Mouse (Mus musculus) forebrain, postnatal 0 days (tissue): ENCODE results near the gene Caprin1. TPM values are rescaled to one million over a fixed set of nuclear protein-coding genes. Genes with fewer than 3 reads are reported as not detected.

ENCODE experiments used
- ATAC-seq: fragments of 200-750 bp; cut with Nextera tagmentation; 2 replicates; pipeline ENCODE4 v1.8.0; 2017; ENCODE audit warnings: mild to moderate bottlenecking, moderate library complexity
- DNase-seq: peaks from one replicate; pipeline ENCODE4 v3.0.0-alpha.2; 2015
- H3K27ac ChIP-seq: fragments of 300-500 bp; sonication (generic); 2 replicates; pipeline ENCODE4 v1.5.1; 2014; ENCODE audit warnings: low read depth, mild to moderate bottlenecking, antibody characterized with exemption, low read length, moderate library complexity, mixed read lengths
- H3K27me3 ChIP-seq: fragments of 300-500 bp; sonication (generic); 2 replicates; pipeline ENCODE4 v1.6.1; 2014; ENCODE audit warnings: mild to moderate bottlenecking, low read length, mixed read lengths; ENCODE audit not compliant: insufficient read depth
- H3K36me3 ChIP-seq: fragments of 300-500 bp; sonication (generic); 2 replicates; pipeline ENCODE4 v1.6.1; 2014; ENCODE audit warnings: mild to moderate bottlenecking, moderate library complexity; ENCODE audit not compliant: insufficient read depth
- H3K4me1 ChIP-seq: fragments of 300-500 bp; sonication (generic); 2 replicates; pipeline ENCODE4 v1.6.1; 2014; ENCODE audit warnings: antibody characterized with exemption; ENCODE audit not compliant: insufficient read depth
- H3K4me2 ChIP-seq: fragments of 300-500 bp; sonication (generic); 2 replicates; pipeline ENCODE4 v1.6.1; 2014; ENCODE audit warnings: low read depth, mild to moderate bottlenecking, moderate library complexity
- H3K4me3 ChIP-seq: fragments of 300-500 bp; sonication (generic); 2 replicates; pipeline ENCODE4 v1.5.1; 2014; ENCODE audit warnings: low read depth, low read length, mixed read lengths
- H3K9ac ChIP-seq: fragments of 300-500 bp; sonication (generic); 2 replicates; pipeline ENCODE4 v1.6.1; 2014; ENCODE audit warnings: mild to moderate bottlenecking
- H3K9me3 ChIP-seq: fragments of 300-500 bp; sonication (generic); 2 replicates; pipeline ENCODE4 v1.6.1; 2016; ENCODE audit warnings: low read length
- CTCF ChIP-seq: sonication (generic); IDR thresholded peaks from 2 replicates; pipeline ENCODE4 v1.5.1; 2016; ENCODE audit warnings: antibody characterized with exemption, control low read depth, low read depth
- WGBS: fragments of 180-500 bp; shearing (Covaris S2); extraction: QIAGEN DNeasy Blood & Tissue Kit; methylation state at CpG from one replicate; pipeline ENCODE4 v1.1.7; 2014; 5-methylcytosine and 5-hydroxymethylcytosine counted together
- polyA plus RNA-seq: library from polyadenylated mRNA; unstranded; fragments of >200 nt; fragmentation: Nextera tagmentation; extraction: Ambion mirVana; gene quantifications from 2 replicates; pipeline ENCODE4 v1.2.1, GENCODE M21; 2015
- total RNA-seq: library from RNA; depleted of rRNA; stranded (reverse); fragments of >200 nt; gene quantifications from 2 replicates; pipeline ENCODE4 v1.2.3, GENCODE M21; 2014

The Caprin1 gene
- total and polyA plus RNA-seq, 2 experiments from 2014 or later: 253 to 369 TPM

DNA sequence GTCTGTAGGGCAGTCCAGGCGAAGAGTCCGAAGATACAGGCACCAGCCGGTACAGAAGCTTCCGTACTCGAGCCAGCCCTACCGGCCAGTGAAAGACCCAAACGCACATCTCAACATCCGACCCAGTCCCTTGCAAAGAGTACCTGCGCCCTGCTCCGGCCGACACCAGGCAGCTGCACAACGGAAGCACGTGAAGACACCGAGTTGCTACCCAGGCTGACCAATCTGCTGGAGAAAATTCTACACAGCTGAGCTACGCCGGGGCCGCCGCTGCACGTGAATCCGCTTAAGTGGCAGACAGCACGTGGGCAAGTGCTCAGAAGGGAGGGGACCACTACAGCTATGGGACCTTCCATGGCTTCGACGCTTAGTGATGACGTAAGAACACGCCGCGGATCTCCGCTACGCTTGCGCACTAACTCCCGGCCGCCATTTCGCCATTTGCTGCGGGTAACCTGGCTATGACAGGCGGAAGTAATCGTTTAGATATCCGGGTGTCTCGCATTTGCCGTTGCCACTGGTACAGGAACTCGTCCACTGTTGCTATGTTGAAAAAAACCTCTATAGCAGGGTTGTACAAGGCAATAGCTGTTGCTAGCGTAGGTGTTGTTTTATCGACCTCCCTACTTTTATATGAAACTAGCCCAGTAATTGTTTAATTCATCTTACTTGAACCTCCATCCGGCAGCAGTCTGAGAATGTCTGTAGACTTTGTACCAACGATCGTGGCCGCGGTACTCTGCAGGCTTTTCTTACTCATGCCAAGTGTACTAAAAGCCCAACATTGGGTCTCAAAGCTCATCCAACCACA is 36.3 kb downstream of the Caprin1 start, which contains the start of gene Nat10:
TSS of gene Nat10 (minus strand) at position 365 of the 811 bp plus-strand sequence.
- Histone ChIP-seq H3K27ac (peak within 1 kb of the TSS; percentile 82), H3K4me3 (peak within 1 kb of the TSS; percentile 66), H3K4me2 (peak within 1 kb of the TSS; percentile 67), H3K4me1 (0 out of 2 replicates have a peak, but pooled peaks cover 8% of the 10 kb centered on the region), H3K27me3 (no peaks in the 10 kb centered on the region), H3K36me3 (peaks cover 9% of the 10 kb centered on the region), H3K9ac (peak within 1 kb of the TSS; percentile 71), H3K9me3 (no peaks in the 10 kb centered on the region)
- peak; percentile 6; the same call in 1 of the 2 replicates for TF ChIP-seq CTCF
- peak; percentile 100 for DNase-seq
- ATAC-seq: peak; percentile 97
- WGBS: under 1% methylated on average over 47 of the region's 47 CpGs

DNA sequence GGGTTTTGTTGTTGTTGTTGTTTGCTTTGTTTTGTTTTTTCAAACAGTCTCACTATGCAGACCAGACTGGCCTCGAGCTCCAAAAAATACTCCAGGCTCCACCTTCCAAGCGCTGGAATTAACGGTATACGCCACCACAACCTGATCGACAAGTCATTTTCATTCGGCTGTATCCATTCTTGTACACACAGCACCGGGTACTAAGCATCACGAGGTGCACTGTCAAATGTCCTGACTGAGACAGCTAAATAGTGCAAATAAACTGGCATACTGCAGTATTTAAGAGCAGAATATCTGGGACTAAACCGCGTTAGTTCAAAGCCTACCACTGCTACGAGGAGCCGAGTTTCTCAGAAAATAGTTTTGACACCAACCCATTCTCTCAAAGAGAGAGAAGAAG is 37.0 kb downstream of the Caprin1 start:
- Histone ChIP-seq H3K9ac (peak overlapping the region; percentile 71), H3K36me3 (peaks cover 9% of the 10 kb centered on the region; the same call in 1 of the 2 replicates), H3K4me3 (peak overlapping the region; percentile 66), H3K4me1 (0 out of 2 replicates have a peak, but pooled peaks cover 8% of the 10 kb centered on the region), H3K4me2 (peak overlapping the region; percentile 67), H3K9me3 (no peaks in the 10 kb centered on the region), H3K27ac (peak overlapping the region; percentile 82), H3K27me3 (no peaks in the 10 kb centered on the region)
- under 1% methylated on average over 12 of the region's 12 CpGs for WGBS
- TF ChIP-seq CTCF: no peak
- no peak for DNase-seq
- ATAC-seq: peak; percentile 19

DNA sequence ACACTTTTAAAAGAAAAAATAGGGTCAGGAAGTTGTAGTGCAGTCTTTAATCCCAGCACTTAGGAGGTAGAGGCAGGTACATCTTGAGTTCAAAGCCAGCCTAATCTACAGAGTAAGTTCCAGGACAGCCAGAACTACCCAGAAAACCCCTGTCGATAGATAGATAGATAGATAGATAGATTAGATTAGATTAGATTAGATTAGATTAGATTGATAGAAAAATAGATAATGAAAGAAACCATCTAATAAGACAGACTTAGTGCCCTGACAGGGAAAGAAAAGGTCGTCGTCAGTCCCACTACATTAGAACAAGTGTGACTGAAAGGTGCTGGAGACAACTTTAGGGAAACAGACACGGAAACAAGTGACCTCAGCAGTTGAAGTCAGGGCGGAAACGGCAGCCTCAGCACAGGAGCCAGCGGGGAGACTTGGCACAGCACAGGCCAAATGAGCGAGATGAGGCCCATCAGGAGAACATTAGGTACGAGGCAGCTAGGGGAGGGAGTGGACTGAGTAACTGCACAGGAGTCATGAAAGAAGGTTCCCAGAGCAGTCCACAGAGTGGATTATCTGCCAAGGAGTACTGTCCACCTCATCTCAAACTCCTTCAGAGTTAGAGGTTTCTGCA is 41.9 kb downstream of the Caprin1 start:
- WGBS: 90% methylated on average over 9 of the region's 9 CpGs
- no peak overlapping the region for H3K9ac ChIP-seq

DNA sequence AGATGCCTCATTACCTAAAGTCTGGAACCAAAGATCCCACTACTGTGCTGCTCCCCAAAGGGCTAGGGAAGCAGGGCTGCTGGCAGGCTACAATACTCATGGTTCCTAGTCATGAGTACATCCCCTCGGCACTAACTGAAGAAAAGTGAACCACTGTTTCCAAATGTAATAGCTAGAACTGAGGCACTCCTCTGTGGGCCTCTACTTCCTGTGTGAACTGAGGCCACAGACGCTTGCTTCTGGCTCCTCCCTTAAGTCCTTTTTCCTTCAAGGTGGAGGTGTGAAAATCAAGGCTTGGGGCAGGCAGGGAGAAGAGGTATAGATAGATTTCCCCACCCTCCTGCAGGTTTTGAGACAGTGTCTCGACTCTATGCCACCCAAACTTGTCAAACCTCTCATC is 42.8 kb downstream of the Caprin1 start:
- no peak overlapping the region for H3K27ac ChIP-seq
- H3K4me1 ChIP-seq: no peaks in the 10 kb centered on the region
- DNase-seq (no peak), ATAC-seq (no peak)
- no peaks in the 10 kb centered on the region for H3K27me3 ChIP-seq
- H3K4me2 ChIP-seq: no peak overlapping the region
- no peak for TF ChIP-seq CTCF
- no peak overlapping the region for H3K9ac ChIP-seq
- WGBS: 89% methylated on average over 3 of the region's 3 CpGs
- H3K36me3 ChIP-seq: peaks cover 53% of the 10 kb centered on the region
- no peaks in the 10 kb centered on the region for H3K9me3 ChIP-seq
- H3K4me3 ChIP-seq: no peak overlapping the region

More for the DNA sequence above, 41.9 kb downstream of the Caprin1 start:
- ATAC-seq: no peak
- Histone ChIP-seq H3K4me3 (no peak overlapping the region), H3K27ac (no peak overlapping the region), H3K4me2 (no peak overlapping the region), H3K9me3 (no peaks in the 10 kb centered on the region), H3K4me1 (no peaks in the 10 kb centered on the region), H3K36me3 (peaks cover 44% of the 10 kb centered on the region), H3K27me3 (no peaks in the 10 kb centered on the region)
- TF ChIP-seq CTCF: no peak
- no peak for DNase-seq

DNA sequence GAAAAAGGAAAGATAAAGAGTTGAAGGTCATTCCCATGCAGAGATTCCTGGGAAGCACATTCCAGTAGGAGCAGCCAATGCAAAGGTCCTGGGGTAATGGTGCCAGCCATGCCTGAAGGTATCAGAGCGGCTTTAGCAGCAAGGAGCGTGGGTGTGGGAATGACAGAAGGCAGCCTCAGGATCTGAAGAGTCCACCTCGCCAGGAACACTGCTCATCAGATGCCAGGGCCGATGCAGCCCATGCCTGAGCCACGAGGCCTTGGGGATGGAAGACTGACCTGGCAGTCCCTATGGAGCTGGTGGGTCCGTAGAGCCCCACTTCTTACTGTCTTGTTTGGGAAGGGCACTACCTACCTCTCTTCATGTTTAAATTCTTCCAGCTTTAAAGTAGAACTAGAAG is 45.7 kb downstream of the Caprin1 start:
- Histone ChIP-seq H3K4me1 (no peaks in the 10 kb centered on the region), H3K4me3 (no peak overlapping the region), H3K9ac (no peak overlapping the region), H3K36me3 (peaks cover 78% of the 10 kb centered on the region), H3K27ac (no peak overlapping the region), H3K4me2 (no peak overlapping the region), H3K27me3 (no peaks in the 10 kb centered on the region), H3K9me3 (no peaks in the 10 kb centered on the region)
- 97% methylated on average over 6 of the region's 6 CpGs for WGBS
- no peak for ATAC-seq
- DNase-seq: no peak
- TF ChIP-seq CTCF: no peak

DNA sequence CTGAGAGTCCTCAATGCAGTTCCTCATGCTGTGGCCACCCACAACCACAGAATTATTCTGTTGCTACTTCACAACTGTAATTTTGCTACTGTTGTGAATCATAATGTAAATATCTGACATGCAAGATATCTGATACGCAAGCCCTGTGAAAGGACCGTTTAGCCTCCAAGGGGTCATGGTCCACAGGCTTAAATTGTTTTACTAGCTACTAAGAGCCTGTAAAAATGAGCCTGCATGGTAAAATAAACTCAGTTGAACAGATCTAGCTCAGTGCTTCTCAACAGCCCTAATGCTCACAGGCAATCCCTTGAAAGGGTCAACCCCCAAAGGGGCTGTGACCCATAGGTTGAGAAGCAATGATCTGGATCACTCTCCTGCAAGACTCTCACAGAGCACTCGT is 48.4 kb downstream of the Caprin1 start:
- WGBS: 94% methylated on average over 3 of the region's 3 CpGs
- DNase-seq (no peak), ATAC-seq (no peak)
- Histone ChIP-seq H3K9me3 (no peaks in the 10 kb centered on the region), H3K4me3 (no peak overlapping the region), H3K27me3 (no peaks in the 10 kb centered on the region), H3K36me3 (peaks cover 65% of the 10 kb centered on the region), H3K4me2 (no peak overlapping the region), H3K27ac (no peak overlapping the region), H3K9ac (no peak overlapping the region), H3K4me1 (no peaks in the 10 kb centered on the region)
- no peak for TF ChIP-seq CTCF

DNA sequence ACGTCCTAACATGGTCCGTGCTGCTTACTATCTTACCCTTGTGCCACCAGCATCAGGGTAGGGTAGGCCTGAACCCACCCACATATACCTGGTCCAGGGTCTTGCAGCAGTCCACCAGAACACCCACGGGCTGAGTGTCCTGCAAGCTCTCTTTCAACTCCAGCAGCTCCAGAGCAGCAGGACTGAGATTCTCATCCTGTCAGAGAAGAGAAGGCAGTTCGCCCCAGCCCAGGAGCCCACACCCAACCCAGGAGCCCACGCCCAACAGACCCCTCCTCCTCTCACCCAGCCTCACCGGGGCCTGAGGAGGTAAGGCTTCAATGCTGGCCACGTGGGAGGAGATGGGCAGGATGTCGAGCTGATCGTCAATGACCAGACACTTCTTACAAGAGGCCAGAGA is 49.6 kb downstream of the Caprin1 start:
- peaks cover 63% of the 10 kb centered on the region for H3K36me3 ChIP-seq
- no peak for TF ChIP-seq CTCF
- no peaks in the 10 kb centered on the region for H3K9me3 ChIP-seq
- ATAC-seq (no peak), DNase-seq (no peak)
- no peak overlapping the region for H3K4me3 ChIP-seq
- 95% methylated on average over 9 of the region's 9 CpGs for WGBS
- H3K27ac ChIP-seq: no peak overlapping the region
- H3K4me2 ChIP-seq: no peak overlapping the region
- no peaks in the 10 kb centered on the region for H3K27me3 ChIP-seq
- no peaks in the 10 kb centered on the region for H3K4me1 ChIP-seq
- H3K9ac ChIP-seq: no peak overlapping the region
